Mouse (Mus musculus) liver, adult 2 months (tissue): ENCODE measurements around the gene Ero1l.

Experiments
- CTCF ChIP-seq: fragments of 200-500 bp; IDR thresholded peaks from 2 replicates; pipeline ENCODE4 v1.5.1; 2011; ENCODE audit warnings: low read depth, low read length, control low read depth
- POLR2A ChIP-seq: fragments of 200-500 bp; IDR thresholded peaks from 2 replicates; pipeline ENCODE4 v1.6.1; 2011; ENCODE audit warnings: low read length, control low read depth; ENCODE audit not compliant: insufficient read depth; ENCODE audit errors: extremely low read depth

DNA sequence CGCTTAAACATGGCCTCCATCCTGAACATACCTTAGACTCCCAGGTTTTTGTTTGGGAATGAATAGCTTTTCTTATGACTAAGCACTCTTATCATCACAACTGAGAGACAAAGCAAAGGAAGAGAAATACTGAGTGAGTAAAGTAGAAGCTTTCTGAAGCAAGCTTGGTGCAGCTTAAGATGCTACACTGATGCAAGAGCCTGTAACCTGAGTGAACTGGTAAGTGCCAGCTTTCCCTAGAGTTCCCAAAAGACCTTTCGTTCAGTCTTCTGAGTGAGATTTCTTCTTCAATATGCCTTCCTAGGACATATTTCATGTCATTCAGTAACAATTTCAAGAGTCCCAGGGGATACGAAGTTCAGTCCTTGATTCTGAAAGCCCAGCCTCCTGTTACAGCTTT is 2.5 kb upstream of the Ero1l start:
- TF ChIP-seq CTCF (no peak), POLR2A (no peak)
